Mouse (Mus musculus): ENCODE measurements around the gene Oasl2.

The Oasl2 gene

DNA sequence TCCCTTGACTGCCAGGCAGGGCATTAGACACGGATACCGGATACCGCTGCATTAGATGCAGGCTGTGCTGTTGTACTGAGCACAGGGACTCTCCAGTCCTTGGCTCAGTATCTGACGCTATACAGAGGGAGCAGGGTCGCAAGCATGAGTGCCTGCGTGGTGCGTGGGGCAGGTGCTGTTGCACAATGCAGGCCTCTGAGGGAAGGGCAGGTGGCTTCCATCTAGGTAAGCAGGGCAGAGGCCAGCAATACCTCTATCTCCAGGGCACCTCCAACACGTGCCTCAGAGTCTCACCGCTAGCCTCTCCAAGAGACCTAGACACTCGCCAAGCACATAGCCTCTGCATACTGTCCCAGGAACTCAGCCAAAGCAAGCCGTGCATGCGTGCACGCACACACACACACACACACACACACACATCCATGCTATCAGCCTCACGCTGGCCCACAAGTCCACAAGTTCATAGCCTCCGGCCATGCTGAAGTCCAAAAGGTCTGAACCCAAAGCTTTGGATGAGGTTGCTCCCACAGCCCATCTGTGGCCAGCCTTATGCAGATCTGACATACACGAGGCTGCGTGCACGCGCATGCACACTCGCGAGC lies 54.6 kb downstream of the Oasl2 start:
- in situ Hi-C loops (cut with MboI; ENCODE audit: unreplicated experiment in 2 of 2): loop anchor here in 1 of 2 experiments (25.0 kb wide), 1 partner anchor 511 kb away; the partner anchor contains the start of gene Pla2g1b

DNA sequence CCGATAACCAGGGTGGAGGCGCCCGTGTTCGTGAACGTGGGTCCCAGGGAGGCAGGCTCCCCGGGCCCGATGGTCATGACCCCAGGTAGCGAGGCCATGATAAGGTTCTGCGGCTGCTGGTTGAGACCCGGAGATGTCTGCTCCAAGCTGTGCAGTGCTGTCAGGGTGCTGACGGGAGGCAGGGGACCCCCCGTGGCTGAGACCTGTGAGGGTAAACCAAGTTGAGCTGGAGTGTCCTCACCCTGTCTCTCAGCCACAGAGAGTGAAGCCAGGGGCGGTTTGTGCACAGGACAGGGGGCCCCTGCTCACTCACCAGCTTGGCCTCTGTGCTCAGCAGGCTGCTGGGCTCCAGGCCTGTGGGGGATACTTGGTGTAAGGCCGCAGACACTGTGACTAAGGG lies 56.6 kb downstream of the Oasl2 start:
- in situ Hi-C loops (cut with MboI; ENCODE audit: unreplicated experiment in 2 of 2): loop anchor here in 1 of 2 experiments (25.0 kb wide), 1 partner anchor 509 kb away; the partner anchor contains the start of gene Pla2g1b

DNA sequence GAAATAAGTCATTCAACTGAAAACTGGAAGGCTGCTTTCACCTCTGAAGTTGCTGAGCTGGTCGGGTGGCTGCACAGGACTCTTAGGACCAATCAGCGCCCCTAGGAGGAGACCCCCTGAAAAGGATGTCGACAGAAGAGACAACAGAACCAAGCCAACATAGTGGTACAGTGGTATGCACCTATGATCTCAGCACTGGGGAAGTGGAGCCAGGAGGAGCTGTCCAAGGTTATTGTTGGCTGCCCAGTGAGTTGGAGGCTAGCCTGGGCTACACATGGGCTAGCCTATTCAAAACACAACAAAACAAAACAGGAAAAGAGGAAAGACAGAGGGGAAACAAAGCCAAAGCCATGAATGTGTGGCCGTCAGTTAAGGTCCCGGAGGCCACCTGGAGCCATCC lies 61.3 kb downstream of the Oasl2 start:
- in situ Hi-C loops (cut with MboI; ENCODE audit: unreplicated experiment in 2 of 2): loop anchor here in 1 of 2 experiments (25.0 kb wide), 1 partner anchor 504 kb away; the partner anchor contains the start of gene Pla2g1b
